Mouse (Mus musculus): Measurements from ENCODE around the gene Frzb. TPM values are rescaled to one million over a fixed set of nuclear protein-coding genes. Genes with fewer than 3 reads are reported as not detected.

Frzb gene
- polyA plus RNA-seq, 1 experiment from 2014 or later = 23.3 TPM

GRCm38 (mm10) chr2:80413124-80413523 is 34.3 kb downstream of the Frzb start:
- ATAC-seq (ENCODE audit: low FRiP score) = no peak
- WGBS = 75% methylated on average over 18 of the region's 18 CpGs
- H3K9me3 ChIP-seq (replicated peaks) = no peaks in the 10 kb centered on the region
- no peak overlapping the region for H3K4me3 ChIP-seq
- H3K4me1 ChIP-seq = 0 out of 2 replicates have a peak, but pooled peaks cover 2% of the 10 kb centered on the region
- H3K4me2 ChIP-seq (replicated peaks) = no peak overlapping the region
- H3K36me3 ChIP-seq = no peaks in the 10 kb centered on the region
- H3K27ac ChIP-seq = no peak overlapping the region
- H3K9ac ChIP-seq = no peak overlapping the region
- H3K27me3 ChIP-seq = no peaks in the 10 kb centered on the region

- no peak overlapping the region for H3K9ac ChIP-seq
- no peak overlapping the region for H3K4me3 ChIP-seq
- 55% methylated on average over 12 of the region's 12 CpGs for WGBS
- H3K4me1 ChIP-seq = 0 out of 2 replicates have a peak, but pooled peaks cover 2% of the 10 kb centered on the region
- H3K9me3 ChIP-seq (replicated peaks) = no peaks in the 10 kb centered on the region
- ATAC-seq (ENCODE audit: low FRiP score) = 0 out of 2 replicates have a peak, but pooled peaks have one; percentile 43
- H3K36me3 ChIP-seq = no peaks in the 10 kb centered on the region
- H3K4me2 ChIP-seq (replicated peaks) = no peak overlapping the region
- no peak overlapping the region for H3K27ac ChIP-seq
- no peaks in the 10 kb centered on the region for H3K27me3 ChIP-seq
Observed at GRCm38 (mm10) chr2:80409893-80410574, 37.4 kb downstream of the Frzb start.

- Histone ChIP-seq H3K36me3 (no peaks in the 10 kb centered on the region), H3K4me2 (replicated peaks) (no peak overlapping the region), H3K27ac (no peak overlapping the region), H3K4me1 (no peaks in the 10 kb centered on the region), H3K9me3 (replicated peaks) (no peaks in the 10 kb centered on the region), H3K27me3 (peaks cover 9% of the 10 kb centered on the region; the same call in 1 of the 2 replicates), H3K4me3 (no peak overlapping the region), H3K9ac (no peak overlapping the region)
- 33% methylated on average over 5 of the region's 5 CpGs for WGBS
- ATAC-seq (ENCODE audit: low FRiP score) = no peak
Observed at GRCm38 (mm10) chr2:80404770-80405169, 42.7 kb downstream of the Frzb start.

- no peak overlapping the region; the same call in 1 of the 2 replicates for H3K27ac ChIP-seq
- H3K9me3 ChIP-seq (replicated peaks) = no peaks in the 10 kb centered on the region
- H3K4me3 ChIP-seq = no peak overlapping the region
- H3K36me3 ChIP-seq = no peaks in the 10 kb centered on the region
- no peak overlapping the region for H3K9ac ChIP-seq
- H3K4me1 ChIP-seq = peaks cover 6% of the 10 kb centered on the region; the same call in 1 of the 2 replicates
- 11% methylated on average over 3 of the region's 3 CpGs for WGBS
- H3K27me3 ChIP-seq = peaks cover 9% of the 10 kb centered on the region; the same call in 1 of the 2 replicates
- peak; percentile 86 for ATAC-seq (ENCODE audit: low FRiP score)
- no peak overlapping the region for H3K4me2 ChIP-seq (replicated peaks)
Observed at GRCm38 (mm10) chr2:80398595-80399099, 48.8 kb downstream of the Frzb start.

- 36% methylated on average over 3 of the region's 3 CpGs for WGBS
- Histone ChIP-seq H3K36me3 (no peaks in the 10 kb centered on the region), H3K27ac (no peak overlapping the region), H3K4me1 (peaks cover 6% of the 10 kb centered on the region; the same call in 1 of the 2 replicates), H3K27me3 (peaks cover 6% of the 10 kb centered on the region; the same call in 1 of the 2 replicates), H3K9me3 (replicated peaks) (no peaks in the 10 kb centered on the region), H3K4me3 (no peak overlapping the region), H3K9ac (no peak overlapping the region), H3K4me2 (replicated peaks) (no peak overlapping the region)
- no peak for ATAC-seq (ENCODE audit: low FRiP score)
Observed at GRCm38 (mm10) chr2:80396864-80397263, 50.6 kb downstream of the Frzb start.

- Histone ChIP-seq H3K27ac (no peak overlapping the region), H3K27me3 (no peaks in the 10 kb centered on the region), H3K9me3 (replicated peaks) (no peaks in the 10 kb centered on the region), H3K4me1 (peaks cover 6% of the 10 kb centered on the region; the same call in 1 of the 2 replicates), H3K4me3 (no peak overlapping the region), H3K36me3 (no peaks in the 10 kb centered on the region), H3K9ac (no peak overlapping the region), H3K4me2 (replicated peaks) (no peak overlapping the region)
- ATAC-seq (ENCODE audit: low FRiP score) = no peak
- 69% methylated on average over 7 of the region's 7 CpGs for WGBS
Observed at GRCm38 (mm10) chr2:80396057-80396456, 51.4 kb downstream of the Frzb start.

GRCm38 (mm10) chr2:80388341-80388740 is 59.1 kb downstream of the Frzb start:
- no peak for ATAC-seq (ENCODE audit: low FRiP score)
- H3K36me3 ChIP-seq = no peaks in the 10 kb centered on the region
- H3K4me1 ChIP-seq = no peaks in the 10 kb centered on the region
- no peak overlapping the region for H3K27ac ChIP-seq
- H3K4me3 ChIP-seq = no peak overlapping the region
- 85% methylated on average over 3 of the region's 3 CpGs for WGBS
- H3K9ac ChIP-seq = no peak overlapping the region
- H3K4me2 ChIP-seq (replicated peaks) = no peak overlapping the region
- H3K27me3 ChIP-seq = no peaks in the 10 kb centered on the region
- no peaks in the 10 kb centered on the region for H3K9me3 ChIP-seq (replicated peaks)

GRCm38 (mm10) chr2:80387668-80388067 is 59.8 kb downstream of the Frzb start:
- WGBS = 64% methylated on average over 9 of the region's 9 CpGs
- H3K36me3 ChIP-seq = no peaks in the 10 kb centered on the region
- ATAC-seq (ENCODE audit: low FRiP score) = no peak
- H3K4me1 ChIP-seq = no peaks in the 10 kb centered on the region
- no peaks in the 10 kb centered on the region for H3K9me3 ChIP-seq (replicated peaks)
- H3K4me2 ChIP-seq (replicated peaks) = no peak overlapping the region
- H3K27me3 ChIP-seq = no peaks in the 10 kb centered on the region
- H3K9ac ChIP-seq = no peak overlapping the region
- no peak overlapping the region for H3K27ac ChIP-seq
- H3K4me3 ChIP-seq = no peak overlapping the region

GRCm38 (mm10) chr2:80386255-80386654 is 61.2 kb downstream of the Frzb start:
- Histone ChIP-seq H3K9me3 (replicated peaks) (no peaks in the 10 kb centered on the region), H3K27ac (no peak overlapping the region), H3K36me3 (no peaks in the 10 kb centered on the region), H3K4me2 (replicated peaks) (no peak overlapping the region), H3K4me1 (no peaks in the 10 kb centered on the region), H3K4me3 (no peak overlapping the region), H3K9ac (no peak overlapping the region), H3K27me3 (no peaks in the 10 kb centered on the region)
- 98% methylated on average over 2 of the region's 2 CpGs for WGBS
- ATAC-seq (ENCODE audit: low FRiP score) = no peak

GRCm38 (mm10) chr2:80384447-80384846 is 63.0 kb downstream of the Frzb start:
- no peak overlapping the region for H3K9ac ChIP-seq
- 76% methylated on average over 4 of the region's 4 CpGs for WGBS
- ATAC-seq (ENCODE audit: low FRiP score) = no peak
- no peaks in the 10 kb centered on the region for H3K4me1 ChIP-seq
- H3K4me3 ChIP-seq = no peak overlapping the region
- H3K36me3 ChIP-seq = no peaks in the 10 kb centered on the region
- H3K4me2 ChIP-seq (replicated peaks) = no peak overlapping the region
- no peak overlapping the region for H3K27ac ChIP-seq
- H3K27me3 ChIP-seq = no peaks in the 10 kb centered on the region
- no peaks in the 10 kb centered on the region for H3K9me3 ChIP-seq (replicated peaks)

GRCm38 (mm10) chr2:80379848-80380247 is 67.6 kb downstream of the Frzb start:
- no peaks in the 10 kb centered on the region for H3K4me1 ChIP-seq
- no peak overlapping the region for H3K9ac ChIP-seq
- no peak overlapping the region for H3K4me2 ChIP-seq (replicated peaks)
- no peak overlapping the region for H3K4me3 ChIP-seq
- no peak for ATAC-seq (ENCODE audit: low FRiP score)
- H3K36me3 ChIP-seq = no peaks in the 10 kb centered on the region
- no peak overlapping the region for H3K27ac ChIP-seq
- 90% methylated on average over 5 of the region's 5 CpGs for WGBS
- H3K27me3 ChIP-seq = no peaks in the 10 kb centered on the region
- H3K9me3 ChIP-seq (replicated peaks) = no peaks in the 10 kb centered on the region

GRCm38 (mm10) chr2:80374892-80375291 is 72.5 kb downstream of the Frzb start:
- H3K36me3 ChIP-seq = no peaks in the 10 kb centered on the region
- no peak for ATAC-seq (ENCODE audit: low FRiP score)
- no peak overlapping the region for H3K4me2 ChIP-seq (replicated peaks)
- no peak overlapping the region for H3K4me3 ChIP-seq
- no peaks in the 10 kb centered on the region for H3K27me3 ChIP-seq
- no peaks in the 10 kb centered on the region for H3K4me1 ChIP-seq
- no peak overlapping the region for H3K27ac ChIP-seq
- no peaks in the 10 kb centered on the region for H3K9me3 ChIP-seq (replicated peaks)
- no peak overlapping the region for H3K9ac ChIP-seq

GRCm38 (mm10) chr2:80371458-80371857 is 76.0 kb downstream of the Frzb start:
- no peaks in the 10 kb centered on the region for H3K36me3 ChIP-seq
- 83% methylated on average over 8 of the region's 8 CpGs for WGBS

More at GRCm38 (mm10) chr2:80371458-80371857, 76.0 kb downstream of the Frzb start:
- H3K9ac ChIP-seq = no peak overlapping the region
- no peak overlapping the region for H3K4me2 ChIP-seq (replicated peaks)
- no peaks in the 10 kb centered on the region for H3K4me1 ChIP-seq
- ATAC-seq (ENCODE audit: low FRiP score) = no peak
- H3K27me3 ChIP-seq = no peaks in the 10 kb centered on the region
- no peak overlapping the region for H3K27ac ChIP-seq
- no peak overlapping the region for H3K4me3 ChIP-seq
- H3K9me3 ChIP-seq (replicated peaks) = no peaks in the 10 kb centered on the region

Data from hindbrain, embryonic 12.5 days (tissue).